Mouse (Mus musculus) cerebellum, adult 2 months (tissue): ENCODE data around the gene Galnt17.

Experiments used
- CTCF ChIP-seq: fragments of 200-500 bp; IDR thresholded peaks from 2 replicates; pipeline ENCODE4 v1.5.1; 2011; ENCODE audit warnings: low read depth, mild to moderate bottlenecking, control low read depth, low read length, moderate library complexity, borderline replicate concordance; ENCODE audit not compliant: insufficient read depth
- POLR2A ChIP-seq: fragments of 200-500 bp; IDR thresholded peaks from 2 replicates; pipeline ENCODE4 v1.6.1; 2011; ENCODE audit warnings: low read length, control low read depth, borderline replicate concordance; ENCODE audit not compliant: insufficient read depth

GRCm38 (mm10) chr5:131107188-131107587, 201.1 kb downstream of the Galnt17 start:
- TF ChIP-seq CTCF (no peak), POLR2A (no peak)
